Mouse (Mus musculus) layer of hippocampus, adult 9-10 months (tissue): ENCODE data around the gene Fam214b.

Source experiments
- DNase-seq: peaks from one replicate; pipeline ENCODE4 v3.0.0; 2022; ENCODE audit warnings: low spot score

Gene Fam214b

GRCm38 (mm10) chr4:43045659-43046302 lies at the start of gene Fam214b:
Fam214b (minus strand) TSS chr4:43046220.
- peak; percentile 85 for DNase-seq

- DNase-seq: no peak
Measured at GRCm38 (mm10) chr4:43091183-43091582, 45.2 kb upstream of the Fam214b start.

GRCm38 (mm10) chr4:43089950-43090349 lies 43.9 kb upstream of the Fam214b start:
- no peak for DNase-seq

GRCm38 (mm10) chr4:43082458-43082857 lies 36.4 kb upstream of the Fam214b start:
- no peak for DNase-seq

- DNase-seq: no peak
Measured at GRCm38 (mm10) chr4:43078071-43078718, 32.2 kb upstream of the Fam214b start.

- no peak for DNase-seq
Measured at GRCm38 (mm10) chr4:43074923-43075322, 28.9 kb upstream of the Fam214b start.

GRCm38 (mm10) chr4:43065471-43065870 lies 19.5 kb upstream of the Fam214b start:
- no peak for DNase-seq

GRCm38 (mm10) chr4:43060286-43060685 lies 14.3 kb upstream of the Fam214b start:
- no peak for DNase-seq

- no peak for DNase-seq
Measured at GRCm38 (mm10) chr4:43059697-43060096, 13.7 kb upstream of the Fam214b start.

GRCm38 (mm10) chr4:43058753-43059654 lies 13.0 kb upstream of the Fam214b start, which contains the start of gene Unc13b:
Unc13b (plus strand) TSS chr4:43058953.
- no peak for DNase-seq

GRCm38 (mm10) chr4:43058392-43058752 lies 12.4 kb upstream of the Fam214b start:
- no peak for DNase-seq

GRCm38 (mm10) chr4:43057654-43058053 lies 11.6 kb upstream of the Fam214b start:
- no peak for DNase-seq

GRCm38 (mm10) chr4:43052627-43053026 lies 6.6 kb upstream of the Fam214b start:
- no peak for DNase-seq

GRCm38 (mm10) chr4:43047231-43047630 lies 1.2 kb upstream of the Fam214b start:
- peak; percentile 90 for DNase-seq

GRCm38 (mm10) chr4:43046607-43047006 lies 587 bp upstream of the Fam214b start:
- DNase-seq: no peak

GRCm38 (mm10) chr4:43045285-43045658 lies 748 bp downstream of the Fam214b start:
- no peak for DNase-seq

- no peak for DNase-seq
Measured at GRCm38 (mm10) chr4:43044673-43045072, 1.3 kb downstream of the Fam214b start.

- DNase-seq: no peak
Measured at GRCm38 (mm10) chr4:43043644-43044357, 2.2 kb downstream of the Fam214b start.

GRCm38 (mm10) chr4:43040881-43041547 lies 5.0 kb downstream of the Fam214b start:
- DNase-seq: no peak

- DNase-seq: peak; percentile 80
Measured at GRCm38 (mm10) chr4:43040114-43040572, 5.9 kb downstream of the Fam214b start.

GRCm38 (mm10) chr4:43039609-43040008 lies 6.4 kb downstream of the Fam214b start:
- DNase-seq: no peak
